ENCODE assay signal across 27 mouse cellular contexts in genomic region chr16:51497777-51498176, GRCm38 (mm10).
A peak's percentile ranks its signal among the peaks of the same experiment; 100 is the strongest.
DNase-seq lines count a peak whose midpoint lies in the region; ATAC-seq and TF ChIP-seq lines count a peak whose summit lies in the region.
"Had no signal": no experiment of that assay in that cellular context is flagged by ENCODE, and none has a peak within 500 bp of the region (broad histone marks: within the 10 kb centered on the region; RNA-seq: fewer than 3 reads in every experiment).

No protein-coding gene starts in this region.

- no peak for TF ChIP-seq CTCF in forebrain, postnatal 0 days (IDR thresholded peaks at IDR 0.05; ENCODE audit: low read depth)
- no peak for TF ChIP-seq CTCF in brain, embryonic 14.5 days (IDR thresholded peaks at IDR 0.05; ENCODE audit: borderline replicate concordance, extremely low read depth, insufficient read depth, insufficient read length)

- H3K4me2 ChIP-seq in forebrain, postnatal 0 days (ENCODE audit: low read depth), result no peak overlapping the region
- H3K4me2 ChIP-seq in forebrain, embryonic 16.5 days (ENCODE audit: low read length), result no peak overlapping the region
- H3K4me2 ChIP-seq: embryonic facial prominence, embryonic 12.5 days; embryonic facial prominence, embryonic 15.5 days; heart, embryonic 13.5 days; hindbrain, embryonic 12.5 days; hindbrain, embryonic 15.5 days had no signal

- no peaks in the 10 kb centered on the region for H3K27me3 ChIP-seq in forebrain, postnatal 0 days (ENCODE audit: insufficient read depth, low read length)
- H3K27me3 ChIP-seq in forebrain, embryonic 16.5 days (replicated peaks; ENCODE audit: control insufficient read depth, insufficient read depth, low read length), result no peaks in the 10 kb centered on the region
- H3K27me3 ChIP-seq: CH12.LX; embryonic facial prominence, embryonic 12.5 days; embryonic facial prominence, embryonic 15.5 days; heart, embryonic 13.5 days; hindbrain, embryonic 12.5 days; hindbrain, embryonic 15.5 days had no signal

- DNase-seq in forebrain, postnatal 0 days, result no peak
- peak; percentile 7 for DNase-seq in brain, embryonic 14.5 days (ENCODE audit: low read depth)
- DNase-seq in thymus, postnatal 10 days (ENCODE audit: low spot score in 2 of 2), result no peak
- DNase-seq: adrenal gland, adult 8-10 months; adrenal gland, postnatal 25 days; cerebellum, adult 18-20 months; cerebellum, adult 9-10 months; cerebellum, postnatal 14 days; gastrocnemius, postnatal 10 days; gastrocnemius, postnatal 36 days; heart, adult 2 months; heart, postnatal 14 days; heart, postnatal 4 days had no signal

- no peak overlapping the region for H3K9ac ChIP-seq in forebrain, postnatal 0 days
- no peak overlapping the region for H3K9ac ChIP-seq in forebrain, embryonic 16.5 days (replicated peaks; ENCODE audit: low read depth, low read length)
- H3K9ac ChIP-seq: embryonic facial prominence, embryonic 12.5 days; embryonic facial prominence, embryonic 15.5 days; heart, embryonic 13.5 days; hindbrain, embryonic 12.5 days; hindbrain, embryonic 15.5 days had no signal

- no peaks in the 10 kb centered on the region for H3K36me3 ChIP-seq in forebrain, postnatal 0 days (ENCODE audit: insufficient read depth)
- no peaks in the 10 kb centered on the region for H3K36me3 ChIP-seq in forebrain, embryonic 16.5 days (ENCODE audit: control insufficient read depth, insufficient read depth)
- H3K36me3 ChIP-seq: embryonic facial prominence, embryonic 12.5 days; embryonic facial prominence, embryonic 15.5 days; G1E; heart, embryonic 10.5 days; heart, embryonic 13.5 days; hindbrain, embryonic 12.5 days; hindbrain, embryonic 15.5 days had no signal

- WGBS in forebrain, postnatal 0 days, result 74% methylated on average over 7 of the region's 7 CpGs
- 82% methylated on average over 7 of the region's 7 CpGs for WGBS in forebrain, embryonic 16.5 days

- no peak overlapping the region for H3K4me3 ChIP-seq in forebrain, postnatal 0 days (ENCODE audit: low read depth, low read length)
- no peak overlapping the region for H3K4me3 ChIP-seq in forebrain, embryonic 16.5 days (replicated peaks; ENCODE audit: low read length)
- H3K4me3 ChIP-seq: embryonic facial prominence, embryonic 12.5 days; embryonic facial prominence, embryonic 15.5 days; heart, adult 2 months; heart, embryonic 10.5 days; heart, embryonic 13.5 days; hindbrain, embryonic 12.5 days; hindbrain, embryonic 15.5 days had no signal

- ATAC-seq in forebrain, postnatal 0 days, result peak; percentile 16; the same call in 1 of the 2 replicates
- no peak for ATAC-seq in forebrain, embryonic 16.5 days
- peak; percentile 55 for ATAC-seq in megakaryocyte progenitor cell, adult 5-6 weeks (replicated peaks; ENCODE audit: poor library complexity)
- no peak for ATAC-seq in monocyte, adult 5-6 weeks (replicated peaks; ENCODE audit: insufficient number of reproducible peaks, low FRiP score, low TSS enrichment, poor library complexity, severe bottlenecking)
- ATAC-seq in megakaryocyte, adult 5-6 weeks (ENCODE audit: poor library complexity, severe bottlenecking), result no peak
- ATAC-seq: forebrain, embryonic 14.5 days; Patski had no signal

- TF ChIP-seq POLR2A in brain, embryonic 14.5 days (IDR thresholded peaks at IDR 0.05; ENCODE audit: borderline replicate concordance, extremely low read depth, insufficient read depth, insufficient read length, poor library complexity, severe bottlenecking), result no peak

- H3K9me3 ChIP-seq in forebrain, postnatal 0 days (ENCODE audit: low read length), result no peaks in the 10 kb centered on the region
- H3K9me3 ChIP-seq in forebrain, embryonic 16.5 days (ENCODE audit: control insufficient read depth, low read length), result no peaks in the 10 kb centered on the region
- H3K9me3 ChIP-seq: embryonic facial prominence, embryonic 12.5 days; embryonic facial prominence, embryonic 15.5 days; G1E; heart, embryonic 10.5 days; heart, embryonic 13.5 days; hindbrain, embryonic 12.5 days; hindbrain, embryonic 15.5 days had no signal

- H3K27ac ChIP-seq in forebrain, postnatal 0 days (ENCODE audit: low read depth, low read length), result no peak overlapping the region
- no peak overlapping the region for H3K27ac ChIP-seq in forebrain, embryonic 16.5 days (ENCODE audit: low read length)
- H3K27ac ChIP-seq: embryonic facial prominence, embryonic 12.5 days; embryonic facial prominence, embryonic 15.5 days; heart, adult 2 months; heart, embryonic 10.5 days; heart, embryonic 13.5 days; hindbrain, embryonic 12.5 days; hindbrain, embryonic 15.5 days had no signal

- no peaks in the 10 kb centered on the region for H3K4me1 ChIP-seq in forebrain, postnatal 0 days (ENCODE audit: insufficient read depth)
- H3K4me1 ChIP-seq in forebrain, embryonic 16.5 days (replicated peaks; ENCODE audit: control insufficient read depth, insufficient read depth, low read length), result no peaks in the 10 kb centered on the region
- H3K4me1 ChIP-seq: embryonic facial prominence, embryonic 12.5 days; embryonic facial prominence, embryonic 15.5 days; heart, embryonic 10.5 days; hindbrain, embryonic 12.5 days; hindbrain, embryonic 15.5 days had no signal

Comparison
In these comparisons a context has a peak if more than half of its experiments do, and no peak if none do; other contexts are left out.
1. ATAC-seq: peak in forebrain, postnatal 0 days (single experiment) and megakaryocyte progenitor cell, adult 5-6 weeks (single experiment); none in forebrain, embryonic 16.5 days (single experiment), monocyte, adult 5-6 weeks (single experiment) and megakaryocyte, adult 5-6 weeks (single experiment).